Mouse (Mus musculus) embryo, embryonic 10 days (tissue): ENCODE measurements around the gene Zfyve21.

Experiments
- DNase-seq: peaks from one replicate; pipeline ENCODE4 v3.0.0-alpha.2; 2015; ENCODE audit warnings: low spot score

Zfyve21 gene

DNA sequence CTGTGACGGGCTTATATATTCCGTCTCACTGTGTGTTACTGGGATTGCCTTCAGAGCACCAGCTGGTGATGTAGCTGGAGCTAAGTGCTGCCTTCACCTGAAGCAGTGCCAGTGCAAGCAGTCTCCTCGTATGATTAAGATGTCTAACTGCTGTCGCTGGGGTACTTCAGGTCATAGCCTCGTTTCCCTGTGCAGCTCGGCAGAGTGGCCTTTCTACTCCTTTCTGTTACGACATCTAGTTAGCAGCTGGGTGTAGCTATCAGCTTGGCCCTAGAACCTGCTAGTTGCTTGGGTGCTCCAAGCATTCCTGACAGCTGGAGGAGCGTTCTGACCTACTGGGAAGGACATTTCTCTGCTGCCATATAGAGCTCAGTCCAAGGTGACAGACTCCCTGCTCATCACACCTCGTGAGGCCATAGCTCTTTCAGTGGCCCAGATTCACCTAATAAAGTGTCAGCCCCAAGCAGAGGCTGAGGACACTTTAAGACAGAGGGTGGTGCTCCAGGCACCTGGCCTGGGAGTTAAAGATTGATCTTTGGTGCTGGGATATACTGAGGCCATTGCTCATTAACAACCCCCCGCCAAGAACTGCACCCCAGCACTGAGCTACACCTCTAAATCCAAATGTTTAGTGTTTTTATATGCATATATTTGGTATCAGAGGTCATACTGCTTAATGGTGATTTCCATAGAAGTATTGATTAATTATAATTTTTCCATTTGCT, 13.3 kb upstream of the Zfyve21 start:
- no peak for DNase-seq

DNA sequence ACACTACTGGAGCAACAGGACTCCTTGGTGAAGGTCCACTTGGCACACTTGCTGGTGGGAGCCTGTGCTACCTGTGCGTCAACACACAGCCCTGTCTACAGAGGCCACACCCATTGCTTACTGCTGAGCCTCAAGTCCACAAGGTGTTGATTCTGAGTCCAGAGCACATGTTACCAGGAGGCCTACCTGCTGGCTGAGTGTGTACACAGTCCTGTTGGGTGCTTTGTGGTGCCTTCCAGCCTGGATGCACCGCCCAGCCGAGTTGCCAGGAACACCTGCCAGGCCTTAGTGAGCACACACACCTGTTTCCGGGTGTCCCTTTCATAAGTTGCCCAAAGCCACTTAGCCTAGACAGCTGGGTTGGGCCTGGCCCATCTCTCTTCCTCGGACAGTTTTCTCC, 10.4 kb upstream of the Zfyve21 start:
- no peak for DNase-seq

DNA sequence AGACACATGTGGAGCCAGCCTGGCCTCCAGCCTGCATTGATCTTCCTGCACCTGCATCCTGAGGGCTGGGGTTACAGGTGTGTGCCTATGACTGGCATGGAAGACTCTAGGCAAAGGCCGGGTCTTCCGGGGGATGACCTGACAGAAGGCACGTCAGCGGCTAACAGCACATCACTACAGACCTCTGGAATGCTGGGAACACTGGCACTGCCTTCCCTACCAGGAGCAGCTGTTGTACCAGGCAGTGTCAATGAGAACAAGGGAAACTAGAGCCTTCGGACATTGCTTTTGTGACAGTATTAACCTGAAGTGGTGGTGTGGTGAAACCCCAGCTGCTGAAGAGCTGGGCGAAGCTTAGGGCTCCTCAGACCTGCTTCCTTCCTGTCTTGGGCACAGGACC, 5.2 kb upstream of the Zfyve21 start:
- DNase-seq, result no peak

GRCm38 (mm10) chr12:111809762-111810161, 4.2 kb upstream of the Zfyve21 start:
- peak; percentile 74 for DNase-seq

DNA sequence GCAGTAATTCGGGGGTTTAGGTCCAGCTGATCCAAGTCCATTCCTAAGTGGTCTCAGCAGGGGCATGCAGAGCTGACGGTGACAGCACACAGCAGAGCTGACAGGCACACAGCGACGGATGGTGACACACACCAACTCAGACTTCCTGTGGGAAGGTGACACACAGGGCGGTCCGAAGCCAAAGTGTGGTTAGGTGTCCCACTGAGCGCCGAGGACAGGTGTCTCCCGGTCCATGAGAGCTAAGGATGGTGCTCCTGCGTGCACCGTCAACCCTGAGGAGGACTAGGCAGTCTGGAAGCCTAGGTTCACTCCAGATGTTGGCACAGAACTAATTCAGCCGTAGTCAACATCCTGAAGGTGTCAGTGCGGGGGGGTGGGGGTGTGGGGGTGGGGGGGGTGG, 1.9 kb upstream of the Zfyve21 start:
- no peak for DNase-seq

DNA sequence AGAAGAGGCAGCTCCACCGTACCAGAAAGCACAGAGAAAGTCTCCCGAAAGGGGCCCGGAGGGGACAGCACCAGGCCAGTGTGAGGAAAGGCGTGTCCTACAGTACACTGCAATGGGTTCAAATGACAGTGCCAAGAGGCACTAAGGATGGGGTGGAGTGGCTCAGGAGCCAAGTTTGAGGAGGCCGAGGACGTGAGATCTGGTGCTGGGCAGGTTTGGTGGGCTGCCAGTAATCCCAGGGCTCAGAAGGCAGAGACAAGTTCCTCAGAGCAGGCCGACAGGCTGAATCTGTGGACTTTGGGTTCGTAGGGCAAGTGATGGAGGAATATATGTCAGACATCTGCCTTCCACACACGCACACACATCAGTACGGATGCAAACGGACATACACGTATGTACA, 1.4 kb upstream of the Zfyve21 start:
- no peak for DNase-seq

GRCm38 (mm10) chr12:111813111-111813765, 732 bp upstream of the Zfyve21 start:
- DNase-seq, result peak; percentile 46

GRCm38 (mm10) chr12:111814769-111815762, 1.1 kb downstream of the Zfyve21 start:
- DNase-seq, result peak; percentile 24

DNA sequence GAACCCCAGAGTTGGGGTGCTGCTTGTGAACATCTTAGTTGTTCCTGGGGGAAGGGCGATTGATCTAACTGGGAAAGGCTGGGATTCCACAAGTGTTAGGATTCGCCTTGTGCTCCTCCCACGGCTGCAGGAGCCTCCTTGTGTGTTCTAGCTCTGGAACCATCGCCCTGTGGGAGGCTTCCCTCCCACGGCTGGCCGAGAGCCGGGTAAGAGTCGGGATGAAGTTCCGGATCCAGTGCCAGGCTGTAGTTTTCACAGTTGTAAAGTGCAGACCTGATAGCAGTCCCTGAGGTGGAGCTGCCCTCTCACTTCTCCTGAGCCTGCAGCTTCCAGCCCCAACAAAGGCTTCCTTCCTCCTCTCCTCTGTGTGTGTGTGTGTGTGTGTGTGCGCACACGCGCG, 2.6 kb downstream of the Zfyve21 start:
- DNase-seq, result no peak

DNA sequence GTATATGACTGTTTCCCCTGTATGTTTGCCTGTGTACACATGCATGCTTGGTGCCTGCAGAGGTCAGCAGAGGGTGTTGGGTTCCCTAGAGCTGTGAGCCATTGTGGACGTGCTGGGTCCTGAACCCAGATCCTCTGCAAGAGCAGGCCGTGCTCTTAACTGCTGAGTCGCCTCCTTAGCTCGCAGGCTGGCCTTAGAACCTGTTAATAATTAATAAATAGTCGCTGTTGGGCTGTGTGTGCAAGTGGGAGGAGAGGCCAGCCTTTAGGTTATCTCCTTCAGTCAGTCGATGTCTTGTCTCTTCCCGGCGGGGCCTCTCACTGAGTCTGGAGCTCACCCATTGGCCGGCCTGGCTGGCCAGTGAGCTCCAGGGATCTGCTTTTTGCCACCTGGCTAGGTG, 3.0 kb downstream of the Zfyve21 start:
- no peak for DNase-seq

DNA sequence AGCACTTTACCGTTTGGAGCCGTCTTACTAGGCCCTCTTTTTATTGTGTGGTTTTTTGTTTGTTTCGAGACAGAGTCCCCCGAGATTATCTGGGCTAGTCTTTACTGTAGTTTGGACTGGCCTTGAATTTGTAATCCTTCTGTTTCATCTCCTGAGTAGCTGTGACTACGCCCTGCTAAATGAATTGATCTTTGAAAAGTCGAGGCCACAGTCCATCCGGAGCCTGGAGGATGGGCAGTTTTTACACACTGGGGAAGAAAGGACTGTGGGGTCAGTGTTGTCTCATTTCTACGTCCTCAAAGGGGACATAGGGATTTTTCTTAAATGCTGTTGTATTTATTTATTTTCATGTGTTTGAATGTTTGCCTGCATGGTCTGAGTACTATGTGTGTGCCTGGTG, 4.0 kb downstream of the Zfyve21 start:
- no peak for DNase-seq

- no peak for DNase-seq
These were observed 6.0 kb downstream of the Zfyve21 start for GRCm38 (mm10) chr12:111819936-111820335.

- DNase-seq, result no peak
These were observed 6.7 kb downstream of the Zfyve21 start for GRCm38 (mm10) chr12:111820708-111821107.

GRCm38 (mm10) chr12:111821931-111822330, 8.0 kb downstream of the Zfyve21 start:
- no peak for DNase-seq

DNA sequence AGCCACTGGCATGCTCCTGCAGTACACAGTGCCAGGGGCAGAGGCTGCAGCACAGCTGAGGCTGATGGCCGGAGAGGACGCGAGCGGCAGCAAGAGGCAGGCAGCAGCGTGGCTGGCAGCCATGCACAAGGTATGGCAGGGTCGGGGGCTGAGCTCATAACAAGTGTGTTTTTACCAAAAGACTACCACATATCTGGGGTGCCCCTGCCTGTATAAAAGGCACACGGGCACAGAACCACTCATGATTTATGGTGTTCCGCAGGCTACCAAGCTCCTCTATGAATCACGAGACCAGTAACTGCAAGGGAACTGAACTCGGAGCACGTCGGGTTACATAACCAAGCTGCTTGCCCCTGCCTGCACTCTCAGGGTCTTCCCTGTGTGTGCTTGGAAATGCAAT, 13.6 kb downstream of the Zfyve21 start:
- no peak for DNase-seq

- no peak for DNase-seq
These were observed 15.5 kb downstream of the Zfyve21 start for GRCm38 (mm10) chr12:111829447-111829846.

DNA sequence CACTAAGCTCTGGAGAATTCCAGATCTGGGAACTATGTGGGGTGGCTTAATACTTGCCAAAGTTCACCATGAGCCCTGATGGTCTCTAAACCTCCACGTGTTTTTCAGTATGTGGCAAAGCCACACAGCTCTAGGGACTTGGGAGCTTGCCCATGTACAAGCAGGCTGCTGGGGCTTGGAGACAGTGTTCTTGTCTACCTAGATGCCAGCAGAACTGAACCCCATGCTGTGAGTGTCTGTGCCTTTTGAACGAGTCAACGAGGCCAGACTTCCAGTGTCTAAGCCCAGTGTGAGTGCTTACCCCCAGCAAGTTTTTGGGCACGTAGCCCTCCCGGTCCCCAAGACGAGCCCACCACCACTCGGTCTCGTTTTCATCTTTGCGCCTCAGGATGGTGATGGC, 16.0 kb downstream of the Zfyve21 start:
- DNase-seq, result no peak

GRCm38 (mm10) chr12:111830375-111830774, 16.4 kb downstream of the Zfyve21 start:
- no peak for DNase-seq

GRCm38 (mm10) chr12:111832643-111833042, 18.7 kb downstream of the Zfyve21 start:
- DNase-seq, result no peak

DNA sequence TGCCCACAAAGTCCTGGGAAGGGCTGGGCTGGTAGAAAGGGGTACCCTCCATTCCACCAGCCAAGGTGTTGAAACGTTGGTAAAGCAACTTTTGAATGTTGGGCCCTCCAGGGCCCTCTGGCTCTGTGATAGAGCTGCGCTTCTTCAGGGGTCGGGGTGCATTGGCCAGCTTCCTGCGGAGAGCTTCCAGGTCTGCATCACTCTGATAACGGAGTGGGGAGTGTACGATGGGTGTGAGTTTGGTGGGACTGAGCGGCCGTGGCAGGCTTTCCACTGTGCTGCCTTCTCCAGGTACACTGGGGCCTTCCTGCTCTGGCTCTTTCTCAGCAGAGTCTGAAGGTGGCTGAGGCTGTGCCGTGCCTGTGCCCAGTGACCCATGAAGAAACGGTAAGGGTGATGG, 19.5 kb downstream of the Zfyve21 start:
- no peak for DNase-seq

- peak; percentile 32 for DNase-seq
These were observed 28.8 kb downstream of the Zfyve21 start for GRCm38 (mm10) chr12:111842565-111843433.

- no peak for DNase-seq
These were observed 29.5 kb downstream of the Zfyve21 start for GRCm38 (mm10) chr12:111843470-111843869.
